Mouse (Mus musculus) C2C12 (cell line): ENCODE results near the gene H2-Eb1. TPM values are rescaled to one million over a fixed set of nuclear protein-coding genes. Genes with fewer than 3 reads are reported as not detected.

ENCODE experiments used
- H3K27me3 ChIP-seq: one replicate; pipeline ENCODE4 v1.6.1; 2011; ENCODE audit not compliant: control insufficient read depth, insufficient read depth, insufficient read length
- H3K36me3 ChIP-seq: one replicate; pipeline ENCODE4 v1.6.1; 2011; ENCODE audit not compliant: control insufficient read depth, insufficient read depth
- H3K4me3 ChIP-seq: one replicate; pipeline ENCODE4 v1.5.1; 2011; ENCODE audit warnings: mild to moderate bottlenecking, control low read depth; ENCODE audit not compliant: poor library complexity, insufficient read depth, severe bottlenecking
- H3K79me2 ChIP-seq: one replicate; pipeline ENCODE4 v1.6.1; 2011; ENCODE audit not compliant: control insufficient read depth, insufficient read depth
- H3K79me3 ChIP-seq: one replicate; pipeline ENCODE4 v1.6.1; 2011; ENCODE audit warnings: low read depth, control low read depth
- H3ac ChIP-seq: one replicate; pipeline ENCODE3; 2011; ENCODE audit warnings: low read depth; ENCODE audit not compliant: control insufficient read depth, insufficient read length
- CEBPB ChIP-seq: IDR thresholded peaks from one replicate; pipeline ENCODE4 v1.6.1; 2011; ENCODE audit warnings: low read depth, mild to moderate bottlenecking, control low read depth, moderate library complexity
- CTCF ChIP-seq: IDR thresholded peaks from one replicate; pipeline ENCODE4 v1.5.1; 2011; ENCODE audit not compliant: control insufficient read depth, insufficient read depth, insufficient read length
- FOSL1 ChIP-seq: IDR thresholded peaks from one replicate; pipeline ENCODE4 v1.8.0; 2011; ENCODE audit warnings: mild to moderate bottlenecking, low read length; ENCODE audit not compliant: poor library complexity, insufficient read depth, severe bottlenecking
- MAX ChIP-seq: IDR thresholded peaks from one replicate; pipeline ENCODE4 v1.6.1; 2011; ENCODE audit warnings: mild to moderate bottlenecking, control low read depth
- MYOD1 ChIP-seq: IDR thresholded peaks from one replicate; pipeline ENCODE4 v1.6.1; 2011; ENCODE audit warnings: low read depth; ENCODE audit not compliant: control insufficient read depth, insufficient read length
- MYOG ChIP-seq: IDR thresholded peaks from one replicate; pipeline ENCODE4 v1.6.1; 2011; ENCODE audit not compliant: control insufficient read depth, insufficient read length; ENCODE audit errors: extremely low read depth
- USF1 ChIP-seq: IDR thresholded peaks from one replicate; pipeline ENCODE4 v1.6.1; 2011; ENCODE audit warnings: low read depth, mild to moderate bottlenecking, control low read depth, moderate library complexity
- polyA plus RNA-seq: library from polyadenylated mRNA; unstranded; fragments of >200 nt; fragmentation: generic; extraction: Trizol; gene quantifications from one replicate; pipeline ENCODE4 v1.2.1, GENCODE M21; 2012; ENCODE audit warnings: missing spikeins

The H2-Eb1 gene
- polyA plus RNA-seq, 1 experiment, result not detected

GRCm38 (mm10) chr17:34294249-34294648 is 11.4 kb upstream of the H2-Eb1 start:
- H3K36me3 ChIP-seq, result no peaks in the 10 kb centered on the region
- H3ac ChIP-seq, result no peak overlapping the region
- no peaks in the 10 kb centered on the region for H3K79me2 ChIP-seq
- no peaks in the 10 kb centered on the region for H3K79me3 ChIP-seq
- TF ChIP-seq CTCF (no peak), USF1 (no peak), MYOG (no peak), MAX (no peak), FOSL1 (no peak), MYOD1 (no peak), CEBPB (no peak)
- H3K27me3 ChIP-seq, result peaks cover 13% of the 10 kb centered on the region
- no peak overlapping the region for H3K4me3 ChIP-seq

- TF ChIP-seq CEBPB (no peak), CTCF (no peak), FOSL1 (no peak), MYOG (no peak), MAX (no peak), MYOD1 (no peak), USF1 (no peak)
- Histone ChIP-seq H3K79me2 (no peaks in the 10 kb centered on the region), H3ac (no peak overlapping the region), H3K79me3 (no peaks in the 10 kb centered on the region), H3K4me3 (no peak overlapping the region), H3K36me3 (no peaks in the 10 kb centered on the region), H3K27me3 (peaks cover 10% of the 10 kb centered on the region)
These were observed 10.4 kb upstream of the H2-Eb1 start for GRCm38 (mm10) chr17:34295307-34295706.

GRCm38 (mm10) chr17:34295891-34296794 is 9.5 kb upstream of the H2-Eb1 start:
- Histone ChIP-seq H3K36me3 (no peaks in the 10 kb centered on the region), H3ac (no peak overlapping the region), H3K79me2 (no peaks in the 10 kb centered on the region), H3K27me3 (peaks cover 13% of the 10 kb centered on the region), H3K79me3 (no peaks in the 10 kb centered on the region), H3K4me3 (no peak overlapping the region)
- TF ChIP-seq MYOG (no peak), FOSL1 (no peak)

- Histone ChIP-seq H3K27me3 (peaks cover 13% of the 10 kb centered on the region), H3K4me3 (no peak overlapping the region), H3ac (no peak overlapping the region), H3K79me2 (no peaks in the 10 kb centered on the region), H3K36me3 (no peaks in the 10 kb centered on the region), H3K79me3 (no peaks in the 10 kb centered on the region)
- TF ChIP-seq MYOD1 (no peak), MYOG (no peak), USF1 (no peak), FOSL1 (no peak), CTCF (no peak), CEBPB (no peak), MAX (no peak)
These were observed 6.3 kb upstream of the H2-Eb1 start for GRCm38 (mm10) chr17:34299356-34299755.

- no peaks in the 10 kb centered on the region for H3K79me3 ChIP-seq
- TF ChIP-seq MAX, result no peak
- H3K79me2 ChIP-seq, result no peaks in the 10 kb centered on the region
- no peak overlapping the region for H3K4me3 ChIP-seq
- H3K27me3 ChIP-seq, result peaks cover 13% of the 10 kb centered on the region
- no peak overlapping the region for H3ac ChIP-seq
- H3K36me3 ChIP-seq, result no peaks in the 10 kb centered on the region
These were observed 5.6 kb upstream of the H2-Eb1 start for GRCm38 (mm10) chr17:34300071-34300470.

- TF ChIP-seq CTCF (no peak), FOSL1 (no peak), USF1 (no peak)
- Histone ChIP-seq H3K79me3 (no peaks in the 10 kb centered on the region), H3K27me3 (peaks cover 10% of the 10 kb centered on the region), H3K36me3 (no peaks in the 10 kb centered on the region), H3ac (no peak overlapping the region), H3K79me2 (no peaks in the 10 kb centered on the region), H3K4me3 (no peak overlapping the region)
These were observed 4.7 kb upstream of the H2-Eb1 start for GRCm38 (mm10) chr17:34300691-34301566.
